Mouse (Mus musculus) 3T3-L1 (cell line): ENCODE results near the gene Syne2.
A peak's percentile ranks its signal among the peaks of the same experiment; 100 is the strongest.
"Not testable (repeated sequence)": the region's sequence is repeated elsewhere in the genome, so short reads cannot be mapped to it uniquely, and the experiment has no call there.

Source experiments
- DNase-seq: peaks from one replicate; pipeline ENCODE4 v3.0.0-alpha.2; 2015; ENCODE audit warnings: low read depth, low spot score

Gene Syne2

GRCm38 (mm10) chr12:76095117-76096035 is 277.4 kb downstream of the Syne2 start:
- DNase-seq, result no peak

GRCm38 (mm10) chr12:76102621-76103020 is 284.7 kb downstream of the Syne2 start:
- DNase-seq, result no peak

DNA sequence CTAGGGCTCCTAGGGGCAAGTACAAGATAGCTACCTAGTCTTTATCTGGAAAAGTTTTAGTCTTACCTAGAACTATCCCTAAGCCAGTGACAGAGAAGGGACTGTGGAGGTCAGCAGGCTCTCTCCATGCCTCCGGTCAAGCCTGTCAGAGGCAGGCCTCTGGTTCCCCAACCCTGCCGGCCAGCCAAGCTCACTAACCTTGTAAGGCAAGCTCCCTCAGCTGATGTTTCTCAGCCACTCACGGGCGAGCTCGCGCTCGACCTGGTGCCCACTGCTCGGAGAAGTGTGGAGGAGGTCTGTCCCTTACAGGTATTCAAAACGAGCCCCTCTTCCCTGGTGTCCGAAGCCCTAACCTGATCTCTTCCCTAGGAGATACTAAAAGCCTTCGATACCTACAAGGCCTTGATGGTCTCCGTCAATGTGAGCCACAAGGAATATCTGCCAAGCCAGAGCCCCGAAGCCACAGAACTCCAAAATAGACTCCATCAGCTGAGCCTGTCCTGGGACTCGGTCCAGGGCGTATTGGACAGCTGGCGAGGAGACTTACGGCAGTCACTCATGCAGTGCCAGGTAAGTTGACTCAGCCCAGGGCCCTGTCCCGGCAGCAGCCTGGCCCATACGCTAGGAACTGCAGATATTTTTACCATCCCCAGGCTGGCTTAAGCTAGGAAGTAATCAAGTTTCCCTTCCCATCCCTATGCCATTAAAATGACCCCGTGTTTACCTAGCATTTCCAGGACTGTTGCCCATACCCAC is 286.8 kb downstream of the Syne2 start:
- no peak for DNase-seq

- no peak for DNase-seq
Observed at GRCm38 (mm10) chr12:76109646-76110405, 291.9 kb downstream of the Syne2 start.

- DNase-seq, result no peak
Observed at GRCm38 (mm10) chr12:76111046-76111445, 293.1 kb downstream of the Syne2 start.

DNA sequence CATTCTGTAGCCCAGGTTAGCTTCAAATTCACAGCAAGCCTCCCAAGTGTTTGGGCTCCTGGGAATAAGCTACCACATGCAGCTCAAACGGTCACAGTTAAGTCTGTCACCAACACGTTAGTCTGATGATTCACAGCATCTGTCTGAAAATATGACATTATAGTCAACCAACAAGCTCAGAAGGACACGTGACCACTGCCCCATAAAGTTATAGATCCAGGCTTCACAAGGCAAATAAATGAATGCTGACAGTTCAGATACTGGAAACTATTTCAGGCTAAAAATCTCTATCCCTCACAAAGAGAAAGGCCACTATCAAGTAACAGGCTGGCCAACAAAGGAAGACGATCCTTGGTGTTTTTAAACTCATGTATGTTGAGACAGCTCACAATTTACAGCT is 298.6 kb downstream of the Syne2 start:
- no peak for DNase-seq

DNA sequence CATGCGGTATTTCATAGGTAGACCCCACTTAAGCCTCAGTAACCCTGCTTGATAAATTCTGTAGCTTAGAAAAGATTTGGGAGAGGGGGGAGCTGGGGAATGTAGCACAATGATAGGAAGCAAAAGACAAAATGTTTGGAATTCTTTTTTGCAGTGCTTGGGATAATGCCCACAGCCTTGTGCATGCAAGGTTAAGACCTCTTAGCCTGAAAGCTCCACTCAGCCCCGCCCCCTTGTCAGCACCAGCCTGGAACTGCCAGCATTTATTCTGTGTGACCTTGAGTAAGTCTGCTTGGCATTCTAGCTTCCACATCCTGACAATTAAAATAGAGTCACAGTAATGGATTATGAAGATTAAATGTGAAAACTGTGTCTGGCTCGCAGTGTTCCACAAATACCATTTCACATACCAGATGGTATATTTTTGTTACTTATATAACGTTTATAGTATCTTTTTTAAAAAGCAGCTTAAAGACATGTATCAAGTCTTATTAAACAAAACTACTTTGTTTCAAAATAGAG is 299.8 kb downstream of the Syne2 start:
- peak; percentile 71 for DNase-seq

GRCm38 (mm10) chr12:76123223-76123622 is 305.3 kb downstream of the Syne2 start:
- no peak for DNase-seq

- peak; percentile 25 for DNase-seq
Observed at GRCm38 (mm10) chr12:76128306-76128705, 310.4 kb downstream of the Syne2 start.

GRCm38 (mm10) chr12:76128831-76129230 is 310.9 kb downstream of the Syne2 start:
- DNase-seq, result no peak

DNA sequence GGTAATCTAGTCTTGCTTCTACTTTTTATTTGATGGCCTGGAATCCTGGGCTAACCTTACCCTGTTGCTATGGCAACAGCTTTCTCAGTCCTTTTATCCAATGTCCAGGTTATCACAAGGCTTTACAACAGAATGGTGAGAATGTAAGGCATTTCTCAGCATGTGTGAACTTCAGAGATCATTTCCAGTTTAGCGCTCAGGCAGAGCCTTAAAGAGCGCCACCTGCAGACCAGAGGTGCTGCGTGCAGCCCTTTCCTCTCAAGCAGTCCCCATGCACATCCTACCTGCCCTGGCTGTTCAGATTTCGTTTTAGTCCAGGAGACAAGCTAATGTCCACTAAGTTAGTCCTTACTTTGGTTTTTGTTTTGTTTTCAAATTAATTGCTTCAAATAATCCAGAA is 312.3 kb downstream of the Syne2 start:
- DNase-seq, result peak; percentile 29

- DNase-seq, result no peak
Observed at GRCm38 (mm10) chr12:76130891-76131290, 313.0 kb downstream of the Syne2 start.

DNA sequence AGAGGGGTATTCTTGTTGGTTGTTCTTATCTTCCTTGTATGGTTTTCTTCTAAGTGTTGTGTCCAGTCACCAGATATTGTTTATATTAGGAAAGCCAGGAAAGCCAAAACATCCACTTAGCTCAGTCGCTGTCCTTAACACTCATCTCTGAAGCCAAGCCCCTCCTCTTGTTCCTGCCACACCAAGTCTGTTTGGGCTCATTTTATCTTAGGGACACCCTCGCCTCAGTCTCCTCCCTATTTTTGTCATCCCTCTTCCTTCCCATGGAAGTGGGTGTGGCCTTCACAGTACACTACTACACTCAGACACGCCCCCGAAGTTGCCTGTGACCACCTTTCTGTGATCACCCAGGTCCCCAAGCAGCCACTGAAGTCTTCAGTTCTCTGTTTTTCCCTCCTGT is 314.7 kb downstream of the Syne2 start:
- no peak for DNase-seq

DNA sequence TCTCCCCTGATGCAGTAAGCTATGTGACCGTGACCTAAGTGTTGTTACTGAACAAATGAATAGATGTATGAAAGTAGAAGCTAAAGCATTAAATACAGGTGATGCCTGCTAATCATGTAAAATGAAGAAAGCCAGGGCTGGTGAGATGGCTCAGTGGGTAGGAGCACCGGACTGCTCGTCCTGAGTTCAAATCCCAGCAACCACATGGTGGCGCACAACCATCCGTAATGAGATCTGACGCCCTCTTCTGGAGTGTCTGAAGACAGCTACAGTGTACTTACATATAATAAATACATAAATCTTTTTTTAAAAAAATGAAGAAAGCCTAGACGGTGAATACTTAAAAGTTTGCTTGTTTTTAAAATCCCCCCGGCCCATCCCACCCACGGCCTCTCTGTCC is 315.1 kb downstream of the Syne2 start:
- DNase-seq, result not testable (repeated sequence)

GRCm38 (mm10) chr12:76136701-76137100 is 318.8 kb downstream of the Syne2 start:
- no peak for DNase-seq

DNA sequence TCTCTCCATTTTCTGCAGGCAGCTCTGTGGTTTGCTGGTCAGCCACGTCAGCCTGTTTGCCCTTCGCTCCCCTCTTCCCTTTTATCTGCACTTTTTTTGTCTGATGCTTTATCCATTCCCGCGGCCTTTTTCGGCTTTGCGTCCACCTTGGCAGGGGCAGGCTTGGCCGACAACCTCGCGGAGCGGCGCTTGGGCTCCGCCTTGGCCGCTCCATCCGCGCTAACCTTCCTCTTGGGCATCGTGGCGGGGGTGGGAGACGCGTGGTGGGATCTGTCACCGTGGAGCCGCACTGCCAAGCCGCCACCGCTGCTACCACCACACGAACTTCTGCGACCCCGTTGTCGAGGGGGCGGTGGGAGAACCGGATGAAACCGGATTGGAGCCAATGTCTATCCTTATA is 334.5 kb downstream of the Syne2 start:
- not testable (repeated sequence) for DNase-seq
